Mouse (Mus musculus) T-helper 1 cell (primary cell): ENCODE data around the gene Stxbp3.

Experiments used
- in situ Hi-C: fragments of 300-600 bp; cut with MboI, MseI; formaldehyde crosslinking; loops from one replicate; pipeline ENCODE4 v1.15.1; 2025; ENCODE audit warnings: high pct_unique_total_duplicates

The Stxbp3 gene

GRCm38 (mm10) chr3:108797723-108798122 lies 42.6 kb downstream of the Stxbp3 start:
- in situ Hi-C loops: no loop called here

GRCm38 (mm10) chr3:108796386-108796785 lies 43.9 kb downstream of the Stxbp3 start:
- in situ Hi-C loops: no loop called here

- in situ Hi-C loops: no loop called here
These were observed 44.6 kb downstream of the Stxbp3 start for GRCm38 (mm10) chr3:108795554-108796299.

GRCm38 (mm10) chr3:108794780-108795179 lies 45.5 kb downstream of the Stxbp3 start:
- in situ Hi-C loops: no loop called here

- in situ Hi-C loops: no loop called here
These were observed 47.9 kb downstream of the Stxbp3 start for GRCm38 (mm10) chr3:108792420-108792819.

GRCm38 (mm10) chr3:108791054-108791706 lies 49.1 kb downstream of the Stxbp3 start:
- in situ Hi-C loops: no loop called here

GRCm38 (mm10) chr3:108790499-108790898 lies 49.8 kb downstream of the Stxbp3 start:
- in situ Hi-C loops: no loop called here

- in situ Hi-C loops: no loop called here
These were observed 51.0 kb downstream of the Stxbp3 start for GRCm38 (mm10) chr3:108789299-108789698.

GRCm38 (mm10) chr3:108788455-108788794 lies 51.9 kb downstream of the Stxbp3 start:
- in situ Hi-C loops: no loop called here

- in situ Hi-C loops: no loop called here
These were observed 52.4 kb downstream of the Stxbp3 start for GRCm38 (mm10) chr3:108787754-108788454.

GRCm38 (mm10) chr3:108786520-108786919 lies 53.8 kb downstream of the Stxbp3 start:
- in situ Hi-C loops: no loop called here

GRCm38 (mm10) chr3:108782364-108782895 lies 57.9 kb downstream of the Stxbp3 start:
- in situ Hi-C loops: no loop called here

GRCm38 (mm10) chr3:108781884-108782270 lies 58.4 kb downstream of the Stxbp3 start:
- in situ Hi-C loops: no loop called here

- in situ Hi-C loops: no loop called here
These were observed 59.0 kb downstream of the Stxbp3 start for GRCm38 (mm10) chr3:108781238-108781883.

- in situ Hi-C loops: loop anchor here (5.0 to 10.0 kb wide), 2 partner anchors 72 to 394 kb away; partner anchors contain the start of gene Psrc1
These were observed 61.4 kb downstream of the Stxbp3 start for GRCm38 (mm10) chr3:108778761-108779540.

GRCm38 (mm10) chr3:108772811-108773210 lies 67.5 kb downstream of the Stxbp3 start:
- in situ Hi-C loops: loop anchor here (10.0 kb wide), 1 partner anchor 388 kb away; the partner anchor contains the start of gene Psrc1

- in situ Hi-C loops: loop anchor here (10.0 kb wide), 1 partner anchor 387 kb away; the partner anchor contains the start of gene Psrc1
These were observed 68.1 kb downstream of the Stxbp3 start for GRCm38 (mm10) chr3:108772211-108772610.

- in situ Hi-C loops: loop anchor here (10.0 kb wide), 1 partner anchor 386 kb away; the partner anchor contains the start of gene Psrc1
These were observed 69.5 kb downstream of the Stxbp3 start for GRCm38 (mm10) chr3:108770725-108771368.

- in situ Hi-C loops: no loop called here
These were observed 70.8 kb downstream of the Stxbp3 start for GRCm38 (mm10) chr3:108769547-108769946.

- in situ Hi-C loops: no loop called here
These were observed 72.9 kb downstream of the Stxbp3 start for GRCm38 (mm10) chr3:108767416-108767815.
